Mouse (Mus musculus): Measurements from ENCODE around the gene Galk1.

- TF ChIP-seq ZNF384 (IDR thresholded peaks at IDR 0.05; ENCODE audit: low read depth, low read length) (no peak), CHD2 (IDR thresholded peaks at IDR 0.05; ENCODE audit: low read depth, low read length) (no peak), MAFK (IDR thresholded peaks at IDR 0.05; ENCODE audit: insufficient read depth, low read depth, low read length) (no peak), HCFC1 (IDR thresholded peaks at IDR 0.05; ENCODE audit: borderline replicate concordance, insufficient read depth, low read length) (no peak)
Measured at GRCm38 (mm10) chr11:115964977-115965604, 47.4 kb downstream of the Galk1 start.

All from ES-E14 (cell line).